Mouse (Mus musculus) hindbrain, embryonic 15.5 days (tissue): ENCODE measurements at regions not wholly inside any gene's neighbourhood (a gene's known extent, or its start where the extent isn't known, plus 50 kb on each side); places are given as distances from the start of the nearest gene placed in this dataset.

Source experiments
- ATAC-seq: fragments of 200-750 bp; cut with Nextera tagmentation; 2 replicates; pipeline ENCODE4 v1.8.0; 2017; ENCODE audit warnings: low read depth, moderate number of reproducible peaks, moderate TSS enrichment; ENCODE audit not compliant: low FRiP score
- H3K27ac ChIP-seq: fragments of 300-500 bp; sonication (generic); replicated peaks from 2 replicates; pipeline ENCODE4 v1.5.1; 2015; ENCODE audit warnings: mild to moderate bottlenecking, inconsistent platforms
- H3K27me3 ChIP-seq: fragments of 300-500 bp; sonication (generic); 2 replicates; pipeline ENCODE4 v1.6.1; 2015; ENCODE audit warnings: control low read depth, inconsistent platforms
- H3K36me3 ChIP-seq: fragments of 300-500 bp; sonication (generic); 2 replicates; pipeline ENCODE4 v1.6.1; 2015; ENCODE audit warnings: control low read depth, inconsistent platforms
- H3K4me1 ChIP-seq: fragments of 300-500 bp; sonication (generic); replicated peaks from 2 replicates; pipeline ENCODE4 v1.6.1; 2015; ENCODE audit warnings: control low read depth, inconsistent platforms
- H3K4me2 ChIP-seq: fragments of 300-500 bp; sonication (generic); 2 replicates; pipeline ENCODE4 v1.6.1; 2015; ENCODE audit warnings: moderate library complexity, mild to moderate bottlenecking, inconsistent platforms
- H3K4me3 ChIP-seq: fragments of 300-500 bp; sonication (generic); 2 replicates; pipeline ENCODE4 v1.5.1; 2015; ENCODE audit warnings: mild to moderate bottlenecking, inconsistent platforms
- H3K9ac ChIP-seq: fragments of 300-500 bp; sonication (generic); 2 replicates; pipeline ENCODE4 v1.6.1; 2015; ENCODE audit warnings: inconsistent platforms
- H3K9me3 ChIP-seq: fragments of 300-500 bp; sonication (generic); 2 replicates; pipeline ENCODE4 v1.6.1; 2016; ENCODE audit warnings: control low read depth, inconsistent platforms
- WGBS: fragments of 180-500 bp; shearing (Covaris S2); methylation state at CpG from one replicate; pipeline ENCODE4 v1.1.7; 2015; 5-methylcytosine and 5-hydroxymethylcytosine counted together

GRCm38 (mm10) chr1:184344829-184345228 is 310.7 kb upstream of the 1700056E22Rik start:
- H3K4me2 ChIP-seq = no peak overlapping the region
- no peaks in the 10 kb centered on the region for H3K9me3 ChIP-seq
- no peaks in the 10 kb centered on the region for H3K4me1 ChIP-seq
- H3K4me3 ChIP-seq = no peak overlapping the region
- H3K27ac ChIP-seq = no peak overlapping the region
- no peak for ATAC-seq
- 57% methylated on average over 2 of the region's 2 CpGs for WGBS
- H3K27me3 ChIP-seq = no peaks in the 10 kb centered on the region
- H3K36me3 ChIP-seq = no peaks in the 10 kb centered on the region
- H3K9ac ChIP-seq = no peak overlapping the region

DNA sequence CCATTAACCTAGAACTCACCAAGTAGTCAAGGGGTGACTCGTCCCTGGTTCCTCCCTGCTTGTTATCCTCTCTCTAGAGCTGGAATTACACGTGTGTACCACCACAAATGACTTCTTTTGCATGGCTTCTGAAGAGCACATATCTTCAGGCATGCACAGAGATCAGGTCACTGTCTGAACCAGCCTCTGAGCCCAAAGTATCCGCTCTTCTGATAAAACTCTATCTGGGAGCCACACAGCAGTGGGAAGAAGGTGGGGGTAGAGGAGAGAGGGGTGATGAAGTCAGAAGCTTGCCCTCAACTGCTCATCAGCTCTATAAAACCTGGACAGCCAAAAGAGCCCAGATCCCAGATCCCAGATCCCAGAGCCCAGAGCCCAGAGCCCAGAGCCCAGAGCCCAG is 301.9 kb upstream of the 1700056E22Rik start:
- WGBS = 84% methylated on average over 3 of the region's 3 CpGs
- Histone ChIP-seq H3K27ac (no peak overlapping the region), H3K9me3 (no peaks in the 10 kb centered on the region), H3K4me3 (no peak overlapping the region), H3K4me2 (no peak overlapping the region), H3K9ac (no peak overlapping the region), H3K4me1 (no peaks in the 10 kb centered on the region), H3K27me3 (no peaks in the 10 kb centered on the region), H3K36me3 (no peaks in the 10 kb centered on the region)
- ATAC-seq = no peak

GRCm38 (mm10) chr1:184335281-184335680 is 301.2 kb upstream of the 1700056E22Rik start:
- H3K27ac ChIP-seq = no peak overlapping the region
- H3K4me1 ChIP-seq = no peaks in the 10 kb centered on the region
- no peak overlapping the region for H3K9ac ChIP-seq
- H3K4me3 ChIP-seq = no peak overlapping the region
- no peak for ATAC-seq
- no peaks in the 10 kb centered on the region for H3K36me3 ChIP-seq
- H3K27me3 ChIP-seq = no peaks in the 10 kb centered on the region
- no peaks in the 10 kb centered on the region for H3K9me3 ChIP-seq
- 54% methylated on average over 6 of the region's 6 CpGs for WGBS
- H3K4me2 ChIP-seq = no peak overlapping the region

- Histone ChIP-seq H3K27me3 (no peaks in the 10 kb centered on the region), H3K9ac (no peak overlapping the region), H3K36me3 (no peaks in the 10 kb centered on the region), H3K4me2 (no peak overlapping the region), H3K4me3 (no peak overlapping the region), H3K9me3 (no peaks in the 10 kb centered on the region), H3K27ac (no peak overlapping the region), H3K4me1 (no peaks in the 10 kb centered on the region)
- 72% methylated on average over 5 of the region's 5 CpGs for WGBS
- ATAC-seq = no peak
Measured at GRCm38 (mm10) chr1:184334818-184335217, 300.7 kb upstream of the 1700056E22Rik start.

DNA sequence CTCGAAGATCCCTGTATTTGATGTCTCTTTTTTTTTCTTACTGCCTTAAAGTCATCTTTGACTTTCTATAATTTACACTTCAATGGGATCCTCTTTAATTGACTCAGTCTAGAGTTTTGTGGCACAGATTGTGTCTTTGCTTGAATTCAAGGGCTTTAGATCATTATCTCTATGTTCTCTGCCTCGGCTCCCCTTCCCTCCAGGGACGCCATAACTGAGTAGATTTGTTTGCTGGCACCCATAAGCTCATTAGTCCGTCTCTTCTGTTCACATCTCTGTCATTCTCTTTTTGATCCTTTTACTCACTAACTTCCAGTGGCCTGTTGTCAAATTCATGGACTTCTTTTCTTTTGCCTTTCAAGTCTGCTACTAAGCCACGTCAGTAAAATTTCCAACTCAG is 299.0 kb upstream of the 1700056E22Rik start:
- no peak for ATAC-seq
- Histone ChIP-seq H3K27me3 (no peaks in the 10 kb centered on the region), H3K4me3 (no peak overlapping the region), H3K9me3 (no peaks in the 10 kb centered on the region), H3K9ac (no peak overlapping the region), H3K27ac (no peak overlapping the region), H3K4me1 (no peaks in the 10 kb centered on the region), H3K36me3 (no peaks in the 10 kb centered on the region), H3K4me2 (no peak overlapping the region)
- WGBS = 76% methylated on average over 5 of the region's 5 CpGs

GRCm38 (mm10) chr1:184330516-184331350 is 296.6 kb upstream of the 1700056E22Rik start:
- H3K27ac ChIP-seq = no peak overlapping the region
- H3K9me3 ChIP-seq = no peaks in the 10 kb centered on the region
- no peak overlapping the region for H3K4me3 ChIP-seq
- no peaks in the 10 kb centered on the region for H3K36me3 ChIP-seq
- no peak overlapping the region for H3K4me2 ChIP-seq
- H3K4me1 ChIP-seq = no peaks in the 10 kb centered on the region
- 80% methylated on average over 11 of the region's 11 CpGs for WGBS
- no peaks in the 10 kb centered on the region for H3K27me3 ChIP-seq
- no peak overlapping the region for H3K9ac ChIP-seq
- ATAC-seq = no peak

- H3K27ac ChIP-seq = no peak overlapping the region
- H3K9me3 ChIP-seq = no peaks in the 10 kb centered on the region
- H3K4me3 ChIP-seq = no peak overlapping the region
- H3K27me3 ChIP-seq = no peaks in the 10 kb centered on the region
- WGBS = 71% methylated on average over 3 of the region's 3 CpGs
- H3K4me2 ChIP-seq = no peak overlapping the region
- H3K4me1 ChIP-seq = no peaks in the 10 kb centered on the region
- H3K9ac ChIP-seq = no peak overlapping the region
- no peaks in the 10 kb centered on the region for H3K36me3 ChIP-seq
- ATAC-seq = no peak
Measured at GRCm38 (mm10) chr1:184326191-184326590, 292.1 kb upstream of the 1700056E22Rik start.

GRCm38 (mm10) chr1:184324234-184324633 is 290.1 kb upstream of the 1700056E22Rik start:
- no peak overlapping the region for H3K4me3 ChIP-seq
- WGBS = 84% methylated on average over 2 of the region's 2 CpGs
- H3K27ac ChIP-seq = no peak overlapping the region
- H3K36me3 ChIP-seq = no peaks in the 10 kb centered on the region
- H3K4me1 ChIP-seq = no peaks in the 10 kb centered on the region
- H3K27me3 ChIP-seq = no peaks in the 10 kb centered on the region
- H3K4me2 ChIP-seq = no peak overlapping the region
- ATAC-seq = no peak
- H3K9me3 ChIP-seq = no peaks in the 10 kb centered on the region
- no peak overlapping the region for H3K9ac ChIP-seq

DNA sequence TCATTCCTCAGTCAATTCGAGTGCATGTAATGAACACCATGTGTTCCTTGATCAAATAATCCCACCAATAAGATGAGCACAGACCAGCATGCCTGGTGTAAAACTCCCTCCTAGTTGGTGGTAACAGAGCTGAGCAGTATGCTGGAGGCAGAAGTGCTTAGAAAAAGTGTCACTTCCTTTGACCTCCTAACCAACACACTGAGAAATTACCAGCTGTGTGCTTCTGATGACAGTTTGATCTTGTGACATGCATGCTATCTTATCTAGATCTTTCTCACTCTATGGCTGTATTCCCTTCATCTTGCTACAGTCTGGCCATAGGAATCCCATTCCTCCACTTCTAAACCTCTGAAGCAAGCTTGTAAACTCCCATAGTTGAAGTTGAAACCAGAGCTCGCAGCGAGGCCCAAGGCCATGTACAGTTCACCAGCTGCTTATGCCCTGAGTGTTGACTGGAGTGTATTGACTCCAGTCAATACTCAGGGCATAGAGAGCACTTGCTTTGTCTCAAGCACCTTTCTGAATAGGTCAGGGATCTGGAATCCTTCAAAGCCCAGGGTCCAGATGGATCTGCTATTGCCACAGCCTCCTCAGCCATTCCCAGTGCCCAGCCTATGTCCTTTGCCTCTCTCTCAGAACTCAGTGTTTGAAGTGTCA is 286.5 kb upstream of the 1700056E22Rik start:
- no peaks in the 10 kb centered on the region for H3K9me3 ChIP-seq
- H3K36me3 ChIP-seq = no peaks in the 10 kb centered on the region
- no peaks in the 10 kb centered on the region for H3K4me1 ChIP-seq
- ATAC-seq = no peak
- no peak overlapping the region for H3K4me2 ChIP-seq
- no peak overlapping the region for H3K9ac ChIP-seq
- no peak overlapping the region for H3K4me3 ChIP-seq
- no peaks in the 10 kb centered on the region for H3K27me3 ChIP-seq
- no peak overlapping the region for H3K27ac ChIP-seq
- WGBS = 88% methylated on average over 3 of the region's 3 CpGs

DNA sequence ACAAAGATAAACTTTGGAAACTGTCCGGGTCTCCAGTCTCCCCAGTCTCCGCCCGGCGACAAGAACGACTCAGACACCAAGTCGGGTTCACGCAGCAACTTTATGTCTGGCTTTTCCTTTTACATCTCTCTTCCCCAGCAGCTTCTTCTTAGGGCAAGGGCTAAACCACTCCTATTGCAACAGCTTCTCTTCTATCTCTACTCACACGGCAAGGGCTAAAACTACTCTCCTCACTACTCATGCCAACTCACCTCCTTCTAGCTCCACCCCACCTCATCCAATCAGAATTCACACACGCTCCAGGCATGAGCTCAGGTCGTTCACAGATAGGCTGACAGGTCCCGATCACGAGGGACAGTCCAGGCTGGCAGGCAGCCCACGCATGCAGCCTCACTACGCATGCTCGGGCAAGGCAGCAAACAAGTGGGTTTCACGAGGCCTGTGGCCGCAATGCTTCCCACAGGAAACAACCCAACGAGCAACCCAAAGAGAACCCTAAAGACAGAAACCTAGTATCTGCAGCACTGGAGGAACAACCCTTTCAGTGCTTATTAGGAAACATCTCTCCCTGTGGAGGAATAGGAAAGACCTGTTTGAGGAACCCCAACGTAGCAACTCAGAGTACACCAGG is 276.2 kb upstream of the 1700056E22Rik start:
- whole genome bisulfite sequencing = 91% methylated on average over 19 of the region's 19 CpGs
- no peaks in the 10 kb centered on the region for H3K36me3 ChIP-seq
- no peaks in the 10 kb centered on the region; the same call in 1 of the 2 replicates for H3K9me3 ChIP-seq
- no peak overlapping the region for H3K4me2 ChIP-seq
- H3K4me3 ChIP-seq = no peak overlapping the region
- ATAC-seq = no peak
- no peak overlapping the region for H3K27ac ChIP-seq
- H3K27me3 ChIP-seq = no peaks in the 10 kb centered on the region
- H3K9ac ChIP-seq = no peak overlapping the region
- no peaks in the 10 kb centered on the region for H3K4me1 ChIP-seq

- H3K4me1 ChIP-seq = no peaks in the 10 kb centered on the region
- no peaks in the 10 kb centered on the region for H3K9me3 ChIP-seq
- H3K9ac ChIP-seq = no peak overlapping the region
- H3K4me2 ChIP-seq = no peak overlapping the region
- no peak overlapping the region for H3K27ac ChIP-seq
- no peak overlapping the region for H3K4me3 ChIP-seq
- H3K36me3 ChIP-seq = no peaks in the 10 kb centered on the region
- ATAC-seq = no peak
- no peaks in the 10 kb centered on the region for H3K27me3 ChIP-seq
- 94% methylated on average over 4 of the region's 4 CpGs for WGBS
Measured at GRCm38 (mm10) chr1:184304813-184305212, 270.7 kb upstream of the 1700056E22Rik start.

- no peak overlapping the region for H3K4me3 ChIP-seq
- ATAC-seq = no peak
- no peak overlapping the region for H3K27ac ChIP-seq
- no peaks in the 10 kb centered on the region for H3K36me3 ChIP-seq
- WGBS = 90% methylated on average over 4 of the region's 4 CpGs
- no peaks in the 10 kb centered on the region for H3K4me1 ChIP-seq
- H3K27me3 ChIP-seq = no peaks in the 10 kb centered on the region
- H3K9me3 ChIP-seq = no peaks in the 10 kb centered on the region
- H3K9ac ChIP-seq = no peak overlapping the region
- H3K4me2 ChIP-seq = no peak overlapping the region
Measured at GRCm38 (mm10) chr1:184304204-184304603, 270.1 kb upstream of the 1700056E22Rik start.
